Mouse (Mus musculus) MEL (cell line): ENCODE results near the gene Dkk3.

ENCODE experiments used
- CTCF ChIP-seq, 3 experiments: IDR thresholded peaks in 2 of 3; conservative IDR thresholded peaks in 1 of 3; 2 replicates each; pipeline ENCODE4 v1.5.1; 2011 to 2012; ENCODE audit warnings: low read length in 3 of 3, low read depth in 2 of 3, mild to moderate bottlenecking in 2 of 3, improper control_type of control experiment in 1 of 3, inconsistent platforms in 1 of 3, mixed read lengths in 1 of 3, moderate library complexity in 1 of 3; ENCODE audit not compliant: control insufficient read depth in 1 of 3, insufficient read depth in 1 of 3, poor library complexity in 1 of 3, severe bottlenecking in 1 of 3
- EP300 ChIP-seq, 2 experiments: IDR thresholded peaks; 2 replicates each; pipeline ENCODE4 v1.6.1; 2011; ENCODE audit warnings: improper control_type of control experiment in 2 of 2, low read length in 2 of 2, low read depth in 1 of 2, mild to moderate bottlenecking in 1 of 2
- JUND ChIP-seq: IDR thresholded peaks from 2 replicates; pipeline ENCODE4 v1.6.1; 2011; ENCODE audit warnings: low read depth, mild to moderate bottlenecking, improper control_type of control experiment, low read length
- MAFK ChIP-seq: IDR thresholded peaks from 2 replicates; pipeline ENCODE4 v1.6.1; 2011; ENCODE audit warnings: low read depth, mild to moderate bottlenecking, low read length, improper control_type of control experiment, borderline replicate concordance
- MYB ChIP-seq: IDR thresholded peaks from 2 replicates; pipeline ENCODE4 v1.6.1; 2011; ENCODE audit warnings: mild to moderate bottlenecking, low read depth, low read length, improper control_type of control experiment
- NRF1 ChIP-seq: IDR thresholded peaks from 2 replicates; pipeline ENCODE4 v1.6.1; 2014; ENCODE audit warnings: low read depth, mild to moderate bottlenecking, inconsistent platforms, low read length, improper control_type of control experiment, moderate library complexity; ENCODE audit not compliant: poor library complexity, insufficient read depth, severe bottlenecking
- POLR2A ChIP-seq, 2 experiments: IDR thresholded peaks; 2 replicates each; pipeline ENCODE4 v1.6.1; 2011 to 2012; ENCODE audit warnings: low read length in 2 of 2, mild to moderate bottlenecking in 2 of 2, control low read depth in 1 of 2, improper control_type of control experiment in 1 of 2, low read depth in 1 of 2, moderate library complexity in 1 of 2; ENCODE audit not compliant: control insufficient read depth in 1 of 2, insufficient read depth in 1 of 2, poor library complexity in 1 of 2
- POLR2AphosphoS2 ChIP-seq: IDR thresholded peaks from 2 replicates; pipeline ENCODE4 v1.6.1; 2011; ENCODE audit warnings: low read length, improper control_type of control experiment
- RAD21 ChIP-seq: IDR thresholded peaks from 2 replicates; pipeline ENCODE4 v1.6.1; 2011; ENCODE audit warnings: mild to moderate bottlenecking, low read depth, low read length, improper control_type of control experiment

- TF ChIP-seq EP300 (IDR thresholded peaks at IDR 0.05; ENCODE audit: low read depth in 1 of 2, low read length in 2 of 2) (no peak), NRF1 (no peak), CTCF (IDR thresholded peaks at IDR 0.05 in 2 of 3, conservative IDR thresholded peaks at IDR 0.05 in 1 of 3; ENCODE audit: control insufficient read depth in 1 of 3, insufficient read depth in 1 of 3, low read depth in 2 of 3, low read length in 3 of 3, poor library complexity in 1 of 3, severe bottlenecking in 1 of 3) (no peak), POLR2AphosphoS2 (no peak), MYB (no peak), JUND (no peak), RAD21 (no peak), MAFK (no peak), POLR2A (IDR thresholded peaks at IDR 0.05; ENCODE audit: control insufficient read depth in 1 of 2, insufficient read depth in 1 of 2, low read depth in 1 of 2, low read length in 2 of 2, poor library complexity in 1 of 2) (no peak)
Observed at GRCm38 (mm10) chr7:112172669-112173068, 13.8 kb upstream of the Dkk3 start.
